ENCODE assay signal across 25 mouse cellular contexts in the genomic region with DNA sequence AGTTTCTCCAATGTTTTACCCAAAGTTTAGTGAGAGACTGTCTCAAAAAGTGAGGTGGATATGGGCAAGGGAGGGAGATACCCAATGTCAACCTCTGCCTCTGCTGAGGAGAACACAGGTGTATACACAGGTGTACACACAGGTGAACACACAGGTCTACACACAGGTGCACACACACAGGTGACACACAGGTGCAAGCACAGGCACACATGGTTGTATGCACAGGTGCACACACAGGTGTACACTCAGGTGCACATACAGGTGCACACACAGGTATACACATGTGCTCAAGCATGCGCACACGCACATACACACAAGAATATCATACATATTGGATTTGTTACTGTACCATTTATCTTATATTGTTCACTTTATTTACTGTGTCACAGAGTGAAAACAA.
DNase-seq lines count a peak whose midpoint lies in the region; ATAC-seq and TF ChIP-seq lines count a peak whose summit lies in the region.
"Had no signal": no experiment of that assay in that cellular context is flagged by ENCODE, and none has a peak within 500 bp of the region (broad histone marks: within the 10 kb centered on the region; RNA-seq: fewer than 3 reads in every experiment).

No protein-coding gene starts in this region.

- H3K9me3 ChIP-seq in forebrain, embryonic 11.5 days (ENCODE audit: control insufficient read depth, low read length), result no peaks in the 10 kb centered on the region
- H3K9me3 ChIP-seq in forebrain, postnatal 0 days (ENCODE audit: low read length), result no peaks in the 10 kb centered on the region
- H3K9me3 ChIP-seq in heart, embryonic 10.5 days, result no peaks in the 10 kb centered on the region
- no peaks in the 10 kb centered on the region for H3K9me3 ChIP-seq in midbrain, embryonic 11.5 days (ENCODE audit: control insufficient read depth, low read length)
- H3K9me3 ChIP-seq in midbrain, embryonic 14.5 days (ENCODE audit: control insufficient read depth, low read length), result no peaks in the 10 kb centered on the region
- H3K9me3 ChIP-seq: embryonic facial prominence, embryonic 13.5 days; embryonic facial prominence, embryonic 15.5 days; forebrain, embryonic 10.5 days; forebrain, embryonic 13.5 days; forebrain, embryonic 15.5 days had no signal

- no peak overlapping the region for H3K4me2 ChIP-seq in forebrain, embryonic 11.5 days (ENCODE audit: low read depth, low read length, severe bottlenecking)
- no peak overlapping the region for H3K4me2 ChIP-seq in forebrain, postnatal 0 days (ENCODE audit: low read depth)
- no peak overlapping the region for H3K4me2 ChIP-seq in midbrain, embryonic 11.5 days
- H3K4me2 ChIP-seq in midbrain, embryonic 14.5 days (ENCODE audit: low read length), result no peak overlapping the region
- H3K4me2 ChIP-seq: embryonic facial prominence, embryonic 13.5 days; embryonic facial prominence, embryonic 15.5 days; forebrain, embryonic 13.5 days; forebrain, embryonic 15.5 days had no signal

- no peak for TF ChIP-seq CTCF in forebrain, postnatal 0 days (IDR thresholded peaks at IDR 0.05; ENCODE audit: low read depth)

- no peak overlapping the region for H3K27ac ChIP-seq in forebrain, embryonic 11.5 days (ENCODE audit: low read depth, low read length)
- H3K27ac ChIP-seq in forebrain, postnatal 0 days (ENCODE audit: low read depth, low read length), result no peak overlapping the region
- H3K27ac ChIP-seq in heart, embryonic 10.5 days, result no peak overlapping the region
- no peak overlapping the region for H3K27ac ChIP-seq in midbrain, embryonic 11.5 days (ENCODE audit: low read depth, low read length)
- no peak overlapping the region for H3K27ac ChIP-seq in midbrain, embryonic 14.5 days (replicated peaks; ENCODE audit: low read depth, low read length)
- H3K27ac ChIP-seq: embryonic facial prominence, embryonic 13.5 days; embryonic facial prominence, embryonic 15.5 days; forebrain, embryonic 10.5 days; forebrain, embryonic 13.5 days; forebrain, embryonic 15.5 days had no signal

- DNase-seq in forebrain, embryonic 11.5 days (ENCODE audit: low spot score), result peak; percentile 33
- DNase-seq in forebrain, postnatal 0 days, result no peak
- peak; percentile 52 for DNase-seq in heart, embryonic 10.5 days (ENCODE audit: low spot score)
- no peak for DNase-seq in heart, adult 18-20 months
- DNase-seq in midbrain, embryonic 11.5 days (ENCODE audit: low spot score, missing footprints), result peak; percentile 19
- no peak for DNase-seq in midbrain, embryonic 14.5 days
- DNase-seq: adrenal gland, adult 2 months; adrenal gland, postnatal 10 days; adrenal gland, postnatal 25 days; B cell, adult 2 months; cerebellum, adult 11 months; cerebellum, adult 18-20 months; cerebellum, adult 8-10 months; cerebellum, adult 9-11 months; cerebellum, postnatal 14 days; cerebellum, postnatal 36 days; embryo, embryonic 11 days had no signal

- no peak overlapping the region for H3K9ac ChIP-seq in forebrain, embryonic 11.5 days (ENCODE audit: low read length)
- no peak overlapping the region for H3K9ac ChIP-seq in forebrain, postnatal 0 days
- H3K9ac ChIP-seq in midbrain, embryonic 11.5 days (ENCODE audit: low read length), result no peak overlapping the region
- H3K9ac ChIP-seq in midbrain, embryonic 14.5 days (replicated peaks; ENCODE audit: low read length), result no peak overlapping the region
- H3K9ac ChIP-seq: embryonic facial prominence, embryonic 13.5 days; embryonic facial prominence, embryonic 15.5 days; forebrain, embryonic 13.5 days; forebrain, embryonic 15.5 days had no signal

- H3K4me3 ChIP-seq in forebrain, embryonic 11.5 days (ENCODE audit: low read depth, low read length), result no peak overlapping the region
- H3K4me3 ChIP-seq in forebrain, postnatal 0 days (ENCODE audit: low read depth, low read length), result no peak overlapping the region
- H3K4me3 ChIP-seq in heart, embryonic 10.5 days, result no peak overlapping the region
- no peak overlapping the region for H3K4me3 ChIP-seq in midbrain, embryonic 11.5 days (ENCODE audit: low read depth, low read length)
- H3K4me3 ChIP-seq in midbrain, embryonic 14.5 days (replicated peaks; ENCODE audit: low read depth, low read length), result no peak overlapping the region
- H3K4me3 ChIP-seq: embryonic facial prominence, embryonic 13.5 days; embryonic facial prominence, embryonic 15.5 days; erythroblast, embryonic 14.5 days; forebrain, embryonic 10.5 days; forebrain, embryonic 13.5 days; forebrain, embryonic 15.5 days had no signal

- H3K4me1 ChIP-seq in forebrain, embryonic 11.5 days (replicated peaks; ENCODE audit: control insufficient read depth, insufficient read depth, low read length), result no peaks in the 10 kb centered on the region; the same call in 1 of the 2 replicates
- no peaks in the 10 kb centered on the region for H3K4me1 ChIP-seq in forebrain, postnatal 0 days (ENCODE audit: insufficient read depth)
- H3K4me1 ChIP-seq in heart, embryonic 10.5 days, result no peaks in the 10 kb centered on the region
- H3K4me1 ChIP-seq in midbrain, embryonic 11.5 days (ENCODE audit: control insufficient read depth, insufficient read depth, low read length), result no peaks in the 10 kb centered on the region
- H3K4me1 ChIP-seq in midbrain, embryonic 14.5 days (ENCODE audit: control insufficient read depth, insufficient read depth, low read length), result peaks cover 2% of the 10 kb centered on the region; the same call in 1 of the 2 replicates
- H3K4me1 ChIP-seq: embryonic facial prominence, embryonic 13.5 days; embryonic facial prominence, embryonic 15.5 days had no signal

- ATAC-seq in forebrain, embryonic 11.5 days (replicated peaks; ENCODE audit: low FRiP score), result no peak
- no peak for ATAC-seq in forebrain, postnatal 0 days
- no peak for ATAC-seq in midbrain, embryonic 11.5 days (ENCODE audit: low FRiP score)
- no peak for ATAC-seq in midbrain, embryonic 14.5 days (ENCODE audit: low FRiP score, low TSS enrichment)
- ATAC-seq: CD4-positive, CD25-positive, alpha-beta regulatory T cell, adult 4 months; forebrain, embryonic 13.5 days; forebrain, embryonic 15.5 days had no signal

- no peaks in the 10 kb centered on the region for H3K27me3 ChIP-seq in forebrain, embryonic 11.5 days (ENCODE audit: control insufficient read depth, insufficient read depth, low read length)
- H3K27me3 ChIP-seq in forebrain, postnatal 0 days (ENCODE audit: insufficient read depth, low read length), result no peaks in the 10 kb centered on the region; the same call in 1 of the 2 replicates
- H3K27me3 ChIP-seq in heart, embryonic 10.5 days (ENCODE audit: insufficient read depth, poor library complexity, severe bottlenecking), result peaks cover 4% of the 10 kb centered on the region; the same call in 1 of the 2 replicates
- no peaks in the 10 kb centered on the region for H3K27me3 ChIP-seq in midbrain, embryonic 11.5 days (ENCODE audit: control insufficient read depth, insufficient read depth, low read length)
- H3K27me3 ChIP-seq in midbrain, embryonic 14.5 days (ENCODE audit: control insufficient read depth, insufficient read depth, low read length), result no peaks in the 10 kb centered on the region
- H3K27me3 ChIP-seq: embryonic facial prominence, embryonic 13.5 days; embryonic facial prominence, embryonic 15.5 days had no signal

- H3K36me3 ChIP-seq in forebrain, embryonic 11.5 days (ENCODE audit: control insufficient read depth, insufficient read depth, low read length), result no peaks in the 10 kb centered on the region
- no peaks in the 10 kb centered on the region for H3K36me3 ChIP-seq in forebrain, postnatal 0 days (ENCODE audit: insufficient read depth)
- H3K36me3 ChIP-seq in heart, embryonic 10.5 days, result no peaks in the 10 kb centered on the region
- no peaks in the 10 kb centered on the region for H3K36me3 ChIP-seq in midbrain, embryonic 11.5 days (ENCODE audit: control insufficient read depth, insufficient read depth, low read length)
- no peaks in the 10 kb centered on the region for H3K36me3 ChIP-seq in midbrain, embryonic 14.5 days (ENCODE audit: control insufficient read depth, insufficient read depth, low read length)
- H3K36me3 ChIP-seq: embryonic facial prominence, embryonic 13.5 days; embryonic facial prominence, embryonic 15.5 days; forebrain, embryonic 10.5 days; forebrain, embryonic 15.5 days; G1E had no signal

- 100% methylated on average over 2 of the region's 2 CpGs for WGBS in forebrain, embryonic 11.5 days
- WGBS in forebrain, postnatal 0 days, result 94% methylated on average over 2 of the region's 2 CpGs
- WGBS in heart, embryonic 10.5 days, result 88% methylated on average over 2 of the region's 2 CpGs
- 97% methylated on average over 2 of the region's 2 CpGs for WGBS in midbrain, embryonic 11.5 days
- WGBS in midbrain, embryonic 14.5 days, result 99% methylated on average over 2 of the region's 2 CpGs

Comparison
In these comparisons a context has a peak if more than half of its experiments do, and no peak if none do; other contexts are left out.
1. DNase-seq: peak in forebrain, embryonic 11.5 days (single experiment), heart, embryonic 10.5 days (single experiment) and midbrain, embryonic 11.5 days (single experiment); none in forebrain, postnatal 0 days (single experiment), heart, adult 18-20 months (0 of 2) and midbrain, embryonic 14.5 days (single experiment).